In genomic region chr16:50833357-50833756, GRCm38 (mm10) we compare ENCODE assay signal across 20 mouse cellular contexts.
DNase-seq lines count a peak whose midpoint lies in the region; ATAC-seq lines count a peak whose summit lies in the region.
"Had no signal": no experiment of that assay in that cellular context is flagged by ENCODE, and none has a peak within 500 bp of the region (broad histone marks: within the 10 kb centered on the region; RNA-seq: fewer than 3 reads in every experiment).

No protein-coding gene starts in this region.

- H3K9me3 ChIP-seq in forebrain, embryonic 13.5 days (replicated peaks): no peaks in the 10 kb centered on the region
- H3K9me3 ChIP-seq in forebrain, embryonic 16.5 days (ENCODE audit: control insufficient read depth, low read length): no peaks in the 10 kb centered on the region
- H3K9me3 ChIP-seq in forebrain, embryonic 15.5 days: no peaks in the 10 kb centered on the region
- no peaks in the 10 kb centered on the region for H3K9me3 ChIP-seq in forebrain, embryonic 10.5 days
- H3K9me3 ChIP-seq: embryonic facial prominence, embryonic 10.5 days; embryonic facial prominence, embryonic 12.5 days; G1E had no signal

- 87% methylated on average over 2 of the region's 2 CpGs for WGBS in forebrain, embryonic 13.5 days
- WGBS in forebrain, embryonic 16.5 days: 71% methylated on average over 2 of the region's 2 CpGs
- WGBS in forebrain, embryonic 15.5 days: 60% methylated on average over 2 of the region's 2 CpGs
- WGBS in forebrain, embryonic 10.5 days: 94% methylated on average over 2 of the region's 2 CpGs

- no peak for DNase-seq in forebrain, embryonic 10.5 days (ENCODE audit: extremely low spot score, low spot score)
- DNase-seq in layer of hippocampus, adult 9-11 months: peak; percentile 10
- no peak for DNase-seq in layer of hippocampus, adult 11-12 months (ENCODE audit: low spot score)
- DNase-seq: adrenal gland, adult 8-10 months; adrenal gland, postnatal 14 days; B cell, adult 2 months; cerebellum, adult 11-12 months; cerebellum, adult 2 months; cerebellum, adult 9-10 months; cerebellum, postnatal 25 days had no signal

- no peak overlapping the region for H3K9ac ChIP-seq in forebrain, embryonic 13.5 days
- no peak overlapping the region for H3K9ac ChIP-seq in forebrain, embryonic 16.5 days (replicated peaks; ENCODE audit: low read depth, low read length)
- H3K9ac ChIP-seq in forebrain, embryonic 15.5 days (replicated peaks): no peak overlapping the region
- H3K9ac ChIP-seq: embryonic facial prominence, embryonic 12.5 days had no signal

- H3K4me1 ChIP-seq in forebrain, embryonic 13.5 days: no peaks in the 10 kb centered on the region
- no peaks in the 10 kb centered on the region for H3K4me1 ChIP-seq in forebrain, embryonic 16.5 days (replicated peaks; ENCODE audit: control insufficient read depth, insufficient read depth, low read length)
- no peaks in the 10 kb centered on the region for H3K4me1 ChIP-seq in forebrain, embryonic 15.5 days
- H3K4me1 ChIP-seq in forebrain, embryonic 10.5 days: no peaks in the 10 kb centered on the region
- H3K4me1 ChIP-seq: embryonic facial prominence, embryonic 10.5 days; embryonic facial prominence, embryonic 12.5 days had no signal

- no peaks in the 10 kb centered on the region for H3K36me3 ChIP-seq in forebrain, embryonic 13.5 days (ENCODE audit: poor library complexity, severe bottlenecking)
- no peaks in the 10 kb centered on the region for H3K36me3 ChIP-seq in forebrain, embryonic 16.5 days (ENCODE audit: control insufficient read depth, insufficient read depth)
- H3K36me3 ChIP-seq in forebrain, embryonic 15.5 days: no peaks in the 10 kb centered on the region
- H3K36me3 ChIP-seq in forebrain, embryonic 10.5 days (replicated peaks): no peaks in the 10 kb centered on the region
- H3K36me3 ChIP-seq: embryonic facial prominence, embryonic 10.5 days; embryonic facial prominence, embryonic 12.5 days; G1E had no signal

- H3K27me3 ChIP-seq in forebrain, embryonic 13.5 days: no peaks in the 10 kb centered on the region
- no peaks in the 10 kb centered on the region for H3K27me3 ChIP-seq in forebrain, embryonic 16.5 days (replicated peaks; ENCODE audit: control insufficient read depth, insufficient read depth, low read length)
- no peaks in the 10 kb centered on the region for H3K27me3 ChIP-seq in forebrain, embryonic 15.5 days
- H3K27me3 ChIP-seq in forebrain, embryonic 10.5 days (ENCODE audit: poor library complexity, severe bottlenecking): no peaks in the 10 kb centered on the region
- H3K27me3 ChIP-seq: CH12.LX; embryonic facial prominence, embryonic 12.5 days had no signal

- H3K27ac ChIP-seq in forebrain, embryonic 13.5 days: no peak overlapping the region
- no peak overlapping the region for H3K27ac ChIP-seq in forebrain, embryonic 16.5 days (ENCODE audit: low read length)
- H3K27ac ChIP-seq in forebrain, embryonic 15.5 days (replicated peaks): no peak overlapping the region
- no peak overlapping the region for H3K27ac ChIP-seq in forebrain, embryonic 10.5 days
- H3K27ac ChIP-seq: embryonic facial prominence, embryonic 10.5 days; embryonic facial prominence, embryonic 12.5 days had no signal

- no peak overlapping the region for H3K4me3 ChIP-seq in forebrain, embryonic 13.5 days
- no peak overlapping the region for H3K4me3 ChIP-seq in forebrain, embryonic 16.5 days (replicated peaks; ENCODE audit: low read length)
- H3K4me3 ChIP-seq in forebrain, embryonic 15.5 days: no peak overlapping the region
- no peak overlapping the region for H3K4me3 ChIP-seq in forebrain, embryonic 10.5 days
- H3K4me3 ChIP-seq: embryonic facial prominence, embryonic 10.5 days; embryonic facial prominence, embryonic 12.5 days had no signal

- H3K4me2 ChIP-seq in forebrain, embryonic 13.5 days: no peak overlapping the region
- H3K4me2 ChIP-seq in forebrain, embryonic 16.5 days (ENCODE audit: low read length): no peak overlapping the region
- H3K4me2 ChIP-seq in forebrain, embryonic 15.5 days (replicated peaks): no peak overlapping the region
- H3K4me2 ChIP-seq: embryonic facial prominence, embryonic 12.5 days had no signal

- ATAC-seq in forebrain, embryonic 13.5 days: 0 out of 2 replicates have a peak, but pooled peaks have one; percentile 50
- no peak for ATAC-seq in forebrain, embryonic 16.5 days
- peak; percentile 35; the same call in 1 of the 2 replicates for ATAC-seq in forebrain, embryonic 15.5 days (replicated peaks)
- ATAC-seq: activated CD4-positive, CD25-positive, alpha-beta regulatory T cell, adult 4 months; CD4-positive, CD25-positive, alpha-beta regulatory T cell, adult 4 months; Patski had no signal
